Mouse (Mus musculus) embryonic fibroblast, embryonic 13.5 days (primary cell): ENCODE data around the gene Agxt. TPM values are rescaled to one million over a fixed set of nuclear protein-coding genes. Genes with fewer than 3 reads are reported as not detected.

Experiments
- H3K27ac ChIP-seq: 2 replicates; pipeline ENCODE4 v1.5.1; 2012; ENCODE audit warnings: low read length, control low read depth, inconsistent platforms; ENCODE audit not compliant: insufficient read depth
- H3K4me1 ChIP-seq: 2 replicates; pipeline ENCODE4 v1.6.1; 2011; ENCODE audit warnings: low read length; ENCODE audit not compliant: control insufficient read depth, insufficient read depth
- H3K4me3 ChIP-seq: 2 replicates; pipeline ENCODE4 v1.5.1; 2011; ENCODE audit warnings: mild to moderate bottlenecking, control low read depth, low read length; ENCODE audit not compliant: insufficient read depth
- CTCF ChIP-seq: IDR thresholded peaks from 2 replicates; pipeline ENCODE4 v1.5.1; 2011; ENCODE audit warnings: mild to moderate bottlenecking, control low read depth, low read length, moderate library complexity, borderline replicate concordance; ENCODE audit not compliant: insufficient read depth
- POLR2A ChIP-seq: IDR thresholded peaks from 2 replicates; pipeline ENCODE4 v1.6.1; 2011; ENCODE audit warnings: low read depth, mild to moderate bottlenecking, control low read depth, low read length, moderate library complexity
- polyA plus RNA-seq: library from polyadenylated mRNA; stranded (reverse); fragments of >200 nt; gene quantifications from 2 replicates; pipeline ENCODE4 v1.2.4, GENCODE M21; 2011; ENCODE audit warnings: low read depth; ENCODE audit not compliant: missing spikeins, insufficient read length

The Agxt gene
- polyA plus RNA-seq, 1 experiment = not detected

DNA sequence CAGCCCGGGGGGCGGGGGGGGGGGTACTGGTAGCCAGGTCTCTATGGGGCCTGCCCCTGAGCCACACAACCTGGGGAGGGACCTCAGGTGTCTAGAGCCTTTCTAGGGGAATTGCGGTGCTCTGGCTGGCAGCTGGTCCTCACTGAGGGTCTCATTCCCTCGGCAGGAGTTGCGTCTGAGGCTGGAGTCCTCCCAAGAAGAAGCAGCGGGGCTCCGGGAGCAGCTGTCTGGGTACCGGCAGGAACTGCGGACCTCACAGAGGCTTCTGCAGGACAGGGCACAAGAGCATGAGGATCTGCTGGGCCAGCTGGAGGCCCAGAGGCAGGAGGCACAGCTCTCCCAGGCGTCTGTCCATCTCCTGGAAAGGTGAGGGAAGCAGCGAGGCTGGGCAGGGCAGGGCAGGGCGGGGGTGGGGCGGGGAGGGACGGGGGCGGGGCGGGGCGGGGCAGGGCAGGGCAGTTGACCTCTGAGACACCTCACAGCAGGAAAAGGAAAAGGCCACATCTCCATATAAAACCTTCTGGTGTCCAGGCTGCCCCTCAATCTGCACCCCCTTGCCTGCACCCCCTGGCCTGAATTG is 55.8 kb downstream of the Agxt start:
- TF ChIP-seq CTCF = no peak
- TF ChIP-seq POLR2A = no peak
- H3K27ac ChIP-seq = no peak overlapping the region
- H3K4me1 ChIP-seq = no peaks in the 10 kb centered on the region; the same call in 1 of the 2 replicates
- no peak overlapping the region for H3K4me3 ChIP-seq

DNA sequence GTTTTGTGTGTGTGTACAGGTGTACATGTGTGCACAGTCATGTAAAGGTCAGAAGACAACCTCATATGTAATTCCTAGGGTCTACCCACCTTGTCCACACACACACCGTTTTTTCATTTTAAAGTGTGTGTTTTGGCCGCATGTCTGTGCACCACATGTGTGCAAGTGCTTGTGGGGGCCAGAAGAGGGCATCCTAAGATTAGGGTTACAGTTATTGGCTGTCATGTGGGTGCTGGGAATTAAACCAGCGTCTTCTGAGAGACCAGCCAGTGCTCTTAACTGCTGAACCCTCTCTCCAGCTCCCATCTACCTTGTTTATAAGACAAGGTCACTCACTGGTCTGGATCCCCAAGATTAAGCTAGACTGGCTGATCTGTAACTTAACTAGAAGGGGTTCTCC is 59.9 kb downstream of the Agxt start:
- Histone ChIP-seq H3K4me3 (no peak overlapping the region), H3K27ac (no peak overlapping the region), H3K4me1 (no peaks in the 10 kb centered on the region)
- no peak for TF ChIP-seq POLR2A
- TF ChIP-seq CTCF = no peak

Other genes starting within 250 kb of the Agxt start
- 0.25 and 0.45 TPM in 2 replicates for gene Ankmy1, start 232.3 kb upstream of the Agxt start, polyA plus RNA-seq
- 3.0 and 3.3 TPM in 2 replicates for gene Dusp28, start 228.3 kb upstream of the Agxt start, polyA plus RNA-seq
- 30.9 and 33.3 TPM in 2 replicates for gene Rnpepl1, start 224.5 kb upstream of the Agxt start, polyA plus RNA-seq
- 9.4 and 11.1 TPM in 2 replicates for gene Capn10, start 200.9 kb upstream of the Agxt start, polyA plus RNA-seq
- 0.21 and 0.58 TPM in 2 replicates for gene Gpr35, start 184.4 kb upstream of the Agxt start, polyA plus RNA-seq
- gene Aqp12, start 128.9 kb upstream of the Agxt start, polyA plus RNA-seq = not detected in 2 replicates
- gene Kif1a, start 33.3 kb upstream of the Agxt start, polyA plus RNA-seq = 29.3 and 42.6 TPM in 2 replicates
- not detected in 2 replicates for gene 2310007B03Rik, start 25.7 kb downstream of the Agxt start, polyA plus RNA-seq
- 0.20 and 0.32 TPM in 2 replicates for gene Crocc2, start 33.5 kb downstream of the Agxt start, polyA plus RNA-seq
- 21.8 and 35.2 TPM in 2 replicates for gene Sned1, start 100.6 kb downstream of the Agxt start, polyA plus RNA-seq
- 15.9 and 18.0 TPM in 2 replicates for gene Mterf4, start 170.7 kb downstream of the Agxt start, polyA plus RNA-seq
- gene Ppp1r7, start 207.6 kb downstream of the Agxt start, polyA plus RNA-seq = 46.8 and 49.1 TPM in 2 replicates
- gene Pask, start 208.2 kb downstream of the Agxt start, polyA plus RNA-seq = 7.4 and 11.2 TPM in 2 replicates
- 0.23 and 0.40 TPM in 2 replicates for gene Ano7, start 238.7 kb downstream of the Agxt start, polyA plus RNA-seq